Mouse (Mus musculus): ENCODE measurements at regions not wholly inside any gene's neighbourhood (a gene's known extent, or its start where the extent isn't known, plus 50 kb on each side); places are given as distances from the start of the nearest gene placed in this dataset.

DNA sequence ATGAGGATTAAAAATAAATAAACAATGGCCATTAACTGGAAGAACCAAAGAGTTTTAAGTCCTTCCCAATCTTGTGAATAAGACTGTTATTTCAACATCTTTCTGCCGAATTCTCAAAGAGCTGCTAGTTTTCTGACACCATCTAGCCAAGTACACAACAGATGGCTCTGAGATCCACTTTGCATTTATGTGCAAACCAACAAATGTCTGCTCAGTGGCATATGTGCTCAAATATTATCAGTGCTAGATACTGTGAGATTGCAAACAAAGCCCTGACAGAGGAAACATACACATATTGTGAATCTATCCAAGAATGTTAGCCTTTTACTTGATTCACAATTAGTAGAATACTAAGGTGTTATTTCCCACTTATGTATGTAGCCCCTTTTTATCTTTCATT lies 447.6 kb upstream of the Adam24 start:
- no peak for DNase-seq
- TF ChIP-seq CTCF (IDR thresholded peaks at IDR 0.05) = no peak
- H3K4me3 ChIP-seq = no peak overlapping the region
- intact Hi-C loops (cut with DNase I) = no loop called here
- H3K27ac ChIP-seq = no peak overlapping the region
